Mouse (Mus musculus) CH12.LX (cell line): Measurements from ENCODE around the gene Gatd1. TPM values are rescaled to one million over a fixed set of nuclear protein-coding genes. Genes with fewer than 3 reads are reported as not detected.

Experiments used
- DNase-seq: peaks from one replicate; pipeline ENCODE4 v3.0.0-alpha.2; 2013; ENCODE audit errors: extremely low read depth
- H3K27ac ChIP-seq: 2 replicates; pipeline ENCODE4 v1.5.1; 2012; ENCODE audit warnings: low read depth, mild to moderate bottlenecking, control low read depth, moderate library complexity; ENCODE audit not compliant: insufficient read depth
- H3K27me3 ChIP-seq: replicated peaks from 2 replicates; pipeline ENCODE3; 2012; ENCODE audit warnings: inconsistent platforms
- H3K36me3 ChIP-seq, 2 experiments: replicated peaks in 1 of 2; 2 replicates each; pipeline versions ENCODE3 to v1.6.1; 2012; ENCODE audit warnings: inconsistent platforms in 1 of 2, low read length in 1 of 2, mild to moderate bottlenecking in 1 of 2, mixed read lengths in 1 of 2, moderate library complexity in 1 of 2; ENCODE audit not compliant: control insufficient read depth in 1 of 2, insufficient read depth in 1 of 2
- H3K4me1 ChIP-seq, 2 experiments: 2 replicates each; pipeline ENCODE4 v1.6.1; 2012; ENCODE audit warnings: inconsistent platforms in 1 of 2, moderate library complexity in 1 of 2; ENCODE audit not compliant: insufficient read depth in 2 of 2, control insufficient read depth in 1 of 2
- H3K4me2 ChIP-seq: 2 replicates; pipeline ENCODE4 v1.6.1; 2012; ENCODE audit warnings: low read depth, mild to moderate bottlenecking, control low read depth; ENCODE audit not compliant: poor library complexity, insufficient read depth, severe bottlenecking
- H3K4me3 ChIP-seq, 3 experiments: fragments of 150-350 bp in 1 of 3; sonication (generic) in 1 of 3; replicated peaks in 1 of 3; 2 replicates each; pipeline versions ENCODE3 to v1.5.1; 2011 to 2012; ENCODE audit warnings: low read depth in 2 of 3, low read length in 2 of 3, mild to moderate bottlenecking in 2 of 3, moderate library complexity in 2 of 3, control low read depth in 1 of 3, improper control_type of control experiment in 1 of 3, inconsistent platforms in 1 of 3, mixed read lengths in 1 of 3; ENCODE audit not compliant: poor library complexity in 1 of 3
- H3K79me2 ChIP-seq: replicated peaks from 2 replicates; pipeline ENCODE4 v1.6.1; 2012; ENCODE audit warnings: mild to moderate bottlenecking, moderate library complexity; ENCODE audit not compliant: control insufficient read depth, poor library complexity, insufficient read depth, severe bottlenecking; ENCODE audit errors: extremely low read depth
- H3K9ac ChIP-seq: 2 replicates; pipeline ENCODE4 v1.6.1; 2012; ENCODE audit warnings: low read depth, mild to moderate bottlenecking, control low read depth, moderate library complexity; ENCODE audit not compliant: insufficient read depth
- H3K9me3 ChIP-seq: replicated peaks from 2 replicates; pipeline ENCODE3; 2012; ENCODE audit warnings: low read length, inconsistent platforms, mixed read lengths
- BHLHE40 ChIP-seq: IDR thresholded peaks from 2 replicates; pipeline ENCODE4 v1.6.1; 2011; ENCODE audit warnings: mild to moderate bottlenecking, low read depth, low read length, improper control_type of control experiment
- CHD2 ChIP-seq: IDR thresholded peaks from 2 replicates; pipeline ENCODE4 v1.6.1; 2011; ENCODE audit warnings: low read length, improper control_type of control experiment
- CTCF ChIP-seq, 2 experiments: IDR thresholded peaks in 1 of 2; conservative IDR thresholded peaks in 1 of 2; 2 replicates each; pipeline ENCODE4 v1.5.1; 2011 to 2012; ENCODE audit warnings: low read depth in 2 of 2, low read length in 2 of 2, improper control_type of control experiment in 1 of 2, inconsistent platforms in 1 of 2, mild to moderate bottlenecking in 1 of 2, moderate library complexity in 1 of 2
- E2F4 ChIP-seq: IDR thresholded peaks from 2 replicates; pipeline ENCODE4 v1.6.1; 2011; ENCODE audit warnings: low read depth, low read length, improper control_type of control experiment; ENCODE audit not compliant: insufficient replicate concordance
- ETS1 ChIP-seq: conservative IDR thresholded peaks from 2 replicates; pipeline ENCODE4 v1.6.1; 2012; ENCODE audit warnings: low read depth, mild to moderate bottlenecking, inconsistent platforms, low read length, improper control_type of control experiment, moderate library complexity
- GABPA ChIP-seq: IDR thresholded peaks from 2 replicates; pipeline ENCODE4 v1.6.1; 2012; ENCODE audit warnings: low read depth, low read length, improper control_type of control experiment, inconsistent platforms; ENCODE audit not compliant: insufficient replicate concordance
- HCFC1 ChIP-seq: IDR thresholded peaks from 2 replicates; pipeline ENCODE4 v1.6.1; 2012; ENCODE audit warnings: low read depth, mild to moderate bottlenecking, inconsistent platforms, low read length, improper control_type of control experiment
- IRF4 ChIP-seq: IDR thresholded peaks from 2 replicates; pipeline ENCODE4 v1.6.1; 2014; ENCODE audit warnings: low read depth, mild to moderate bottlenecking, inconsistent platforms, low read length, improper control_type of control experiment
- JUND ChIP-seq: conservative IDR thresholded peaks from 2 replicates; pipeline ENCODE4 v1.6.1; 2011; ENCODE audit warnings: low read depth, low read length, improper control_type of control experiment
- MAFK ChIP-seq: IDR thresholded peaks from 2 replicates; pipeline ENCODE4 v1.6.1; 2011; ENCODE audit warnings: low read length, improper control_type of control experiment; ENCODE audit not compliant: insufficient replicate concordance
- MAX ChIP-seq: IDR thresholded peaks from 2 replicates; pipeline ENCODE4 v1.6.1; 2011; ENCODE audit warnings: low read length, improper control_type of control experiment
- MEF2A ChIP-seq: IDR thresholded peaks from 2 replicates; pipeline ENCODE4 v1.6.1; 2014; ENCODE audit warnings: low read depth, mild to moderate bottlenecking, inconsistent platforms, low read length, improper control_type of control experiment, borderline replicate concordance
- NELFE ChIP-seq: IDR thresholded peaks from 2 replicates; pipeline ENCODE4 v1.6.1; 2011; ENCODE audit warnings: low read depth, low read length, improper control_type of control experiment
- NRF1 ChIP-seq: IDR thresholded peaks from 2 replicates; pipeline ENCODE4 v1.6.1; 2014; ENCODE audit warnings: low read depth, mild to moderate bottlenecking, inconsistent platforms, low read length, improper control_type of control experiment, moderate library complexity
- POLR2A ChIP-seq: IDR thresholded peaks from 2 replicates; pipeline ENCODE4 v1.6.1; 2011; ENCODE audit warnings: low read depth, mild to moderate bottlenecking, improper control_type of control experiment, low read length
- TBP ChIP-seq: conservative IDR thresholded peaks from 2 replicates; pipeline ENCODE4 v1.6.1; 2011; ENCODE audit warnings: low read depth, low read length, improper control_type of control experiment
- TCF12 ChIP-seq: IDR thresholded peaks from 2 replicates; pipeline ENCODE4 v1.6.1; 2014; ENCODE audit warnings: low read depth, mild to moderate bottlenecking, inconsistent platforms, low read length, improper control_type of control experiment
- UBTF ChIP-seq: IDR thresholded peaks from 2 replicates; pipeline ENCODE4 v1.6.1; 2012; ENCODE audit warnings: low read depth, mild to moderate bottlenecking, inconsistent platforms, low read length, improper control_type of control experiment, moderate library complexity
- USF2 ChIP-seq: conservative IDR thresholded peaks from 2 replicates; pipeline ENCODE4 v1.6.1; 2011; ENCODE audit warnings: low read depth, low read length, improper control_type of control experiment
- ZMIZ1 ChIP-seq: IDR thresholded peaks from 2 replicates; pipeline ENCODE4 v1.6.1; 2012; ENCODE audit warnings: low read depth, mild to moderate bottlenecking, inconsistent platforms, low read length, improper control_type of control experiment
- ZNF384 ChIP-seq: IDR thresholded peaks from 2 replicates; pipeline ENCODE4 v1.6.1; 2012; ENCODE audit warnings: low read depth, low read length, improper control_type of control experiment, inconsistent platforms
- dilution Hi-C: fragments of 300-500 bp; cut with MboI; formaldehyde crosslinking; loops from 2 replicates; pipeline ENCODE4 v1.14.3; 2020; ENCODE audit warnings: low sequenced_read_pairs; ENCODE audit not compliant: extremely low pct_unique_long_range_greater_than_20kb, extremely low pct_ligation_motif_present
- in situ Hi-C: fragments of 300-500 bp; cut with MboI; formaldehyde crosslinking; loops from 3 replicates; pipeline ENCODE4 v1.14.3; 2019; ENCODE audit warnings: low sequenced_read_pairs, low pct_ligation_motif_present, low pct_unique_long_range_greater_than_20kb, mixed read lengths
- polyA plus RNA-seq: library from polyadenylated mRNA; unstranded; fragments of >175 nt; gene quantifications from 2 replicates; pipeline ENCODE4 v1.2.1, GENCODE M21; 2012; ENCODE audit warnings: low read depth; ENCODE audit not compliant: insufficient read length
- total RNA-seq, 2 experiments: library from RNA; depleted of rRNA; stranded (reverse); fragments of 300-350 nt in 1 of 2; fragments of >200 nt in 1 of 2; gene quantifications; 2 replicates each; pipeline ENCODE4 v1.2.3; 2012 to 2014

Gene Gatd1
- total and polyA plus RNA-seq, 3 experiments = 21.2 to 31.4 (median 29.6) TPM

- dilution Hi-C loops (no loop called here), in situ Hi-C loops (no loop called here)
- no peak for DNase-seq
- H3K9ac ChIP-seq = no peak overlapping the region
- no peak overlapping the region for H3K4me3 ChIP-seq
- TF ChIP-seq NELFE (no peak), USF2 (no peak), MAFK (no peak)
- no peaks in the 10 kb centered on the region for H3K27me3 ChIP-seq
- H3K36me3 ChIP-seq = peaks cover 22 to 35% of the 10 kb centered on the region in 2 experiments
- H3K4me1 ChIP-seq = peaks cover 4 to 25% of the 10 kb centered on the region in 2 experiments
- H3K9me3 ChIP-seq = no peaks in the 10 kb centered on the region
- H3K27ac ChIP-seq = no peak overlapping the region
- H3K79me2 ChIP-seq = no peaks in the 10 kb centered on the region
- H3K4me2 ChIP-seq = no peak overlapping the region
Observed at GRCm38 (mm10) chr7:141462333-141462821, 48.4 kb upstream of the Gatd1 start.

DNA sequence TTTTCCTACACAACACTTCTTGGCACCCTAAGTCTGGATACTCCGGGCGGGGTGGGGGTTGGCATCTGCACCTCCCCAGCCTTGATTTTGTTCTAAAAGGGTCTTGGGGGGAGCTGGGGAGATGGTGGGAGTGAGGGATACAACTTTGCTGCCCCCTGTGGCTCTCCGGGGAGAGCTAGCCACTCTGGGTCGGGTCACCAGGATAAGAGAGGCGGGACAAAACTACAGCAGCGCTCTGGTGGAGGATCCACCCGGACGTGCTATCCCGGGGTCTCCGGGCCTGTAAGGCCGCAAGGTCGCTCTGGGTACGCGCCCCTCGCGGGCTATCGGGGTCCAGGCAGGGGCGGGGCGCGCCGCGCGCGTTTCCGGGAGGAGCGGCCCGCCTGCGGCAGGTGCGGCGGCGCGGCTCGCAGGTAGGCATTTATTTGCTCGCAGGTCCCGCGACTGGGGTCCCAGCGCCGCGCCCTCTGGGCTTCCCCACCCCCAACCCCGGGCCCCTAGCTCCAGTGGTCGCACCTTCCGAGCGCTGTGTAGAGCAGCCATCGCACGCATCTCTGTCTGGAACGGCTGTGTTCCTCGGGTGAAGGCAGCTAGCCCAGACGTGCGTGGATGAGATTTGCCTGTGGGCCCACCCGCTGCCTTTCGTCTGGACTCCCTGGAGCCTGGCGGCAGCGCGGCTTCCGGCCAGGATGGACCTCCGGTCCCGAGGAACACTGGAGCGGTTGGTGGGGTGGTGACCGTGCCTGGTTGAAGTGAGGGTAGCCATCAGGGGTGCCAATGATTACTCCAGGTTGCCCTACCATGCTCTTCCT is 47.8 kb upstream of the Gatd1 start:
- no peak overlapping the region for H3K4me3 ChIP-seq

DNA sequence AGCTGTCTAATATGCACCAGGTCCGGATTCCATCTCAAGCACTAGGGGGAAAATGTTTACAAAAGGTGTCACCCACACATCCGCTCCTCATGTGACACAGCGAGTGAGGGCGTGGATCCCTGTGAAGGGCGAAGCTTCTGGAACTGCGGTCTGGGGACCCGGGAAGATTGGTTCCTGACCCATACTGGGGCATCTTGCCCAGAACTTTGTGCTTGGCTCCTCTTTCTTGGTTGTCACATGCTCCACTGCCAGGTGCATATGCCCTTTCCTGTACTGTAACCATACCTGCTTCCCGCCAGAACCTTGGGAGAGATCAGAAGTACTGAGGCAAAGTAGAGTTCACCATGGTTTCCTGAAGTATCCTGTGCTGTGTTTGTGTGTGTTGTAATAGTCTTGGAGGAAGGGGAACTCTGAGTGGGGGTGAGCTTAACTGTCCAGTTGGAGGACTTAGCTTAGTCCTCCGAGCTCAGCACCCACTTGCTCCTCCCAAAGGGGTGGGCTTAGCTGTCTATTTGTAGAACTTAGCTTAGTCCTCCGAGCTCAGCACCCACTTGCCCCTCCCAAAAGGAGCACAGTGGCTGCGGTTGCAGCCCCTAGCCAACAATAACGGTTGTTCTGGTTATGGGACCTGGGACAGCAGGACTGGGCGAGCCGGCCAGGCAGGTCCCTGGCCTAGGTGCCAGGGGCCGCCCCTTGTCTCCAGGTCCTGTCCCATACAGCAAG is 46.6 kb upstream of the Gatd1 start, which contains the start of gene Cracr2b:
TSS of gene Cracr2b (plus strand) at position 704 of the 723 bp plus-strand sequence.
- peaks cover 22 to 43% of the 10 kb centered on the region in 2 experiments for H3K36me3 ChIP-seq
- H3K27me3 ChIP-seq = no peaks in the 10 kb centered on the region
- H3K9me3 ChIP-seq = no peaks in the 10 kb centered on the region
- TF ChIP-seq IRF4 = no peak
- no peak for TF ChIP-seq JUND
- TF ChIP-seq UBTF = no peak
- TF ChIP-seq CTCF (conservative IDR thresholded peaks at IDR 0.05 in 1 of 2, IDR thresholded peaks at IDR 0.05 in 1 of 2; ENCODE audit: low read depth in 2 of 2, low read length in 2 of 2) = no peak
- TF ChIP-seq POLR2A = no peak
- TF ChIP-seq MEF2A = no peak
- no peak for TF ChIP-seq USF2
- no peak for TF ChIP-seq TCF12
- TF ChIP-seq BHLHE40 = no peak
- TF ChIP-seq ETS1 = no peak
- no peak for TF ChIP-seq CHD2
- no peak for TF ChIP-seq NELFE
- dilution Hi-C loops = no loop called here
- H3K4me1 ChIP-seq = peaks cover 6 to 26% of the 10 kb centered on the region in 2 experiments; a peak in 3 of 4 replicates
- no peak within 1 kb of the TSS for H3K4me2 ChIP-seq
- DNase-seq = no peak
- in situ Hi-C loops = no loop called here
- H3K4me3 ChIP-seq = no peak within 1 kb of the TSS
- no peak within 1 kb of the TSS for H3K9ac ChIP-seq
- no peak within 1 kb of the TSS for H3K27ac ChIP-seq
- H3K79me2 ChIP-seq = no peaks in the 10 kb centered on the region

More for the DNA sequence above, 47.8 kb upstream of the Gatd1 start:
- no peak overlapping the region for H3K4me2 ChIP-seq
- in situ Hi-C loops (no loop called here), dilution Hi-C loops (no loop called here)
- H3K27ac ChIP-seq = no peak overlapping the region
- H3K27me3 ChIP-seq = no peaks in the 10 kb centered on the region
- no peaks in the 10 kb centered on the region for H3K79me2 ChIP-seq
- no peak for DNase-seq
- no peak for TF ChIP-seq UBTF
- no peak for TF ChIP-seq TBP
- TF ChIP-seq NRF1 = no peak
- no peak for TF ChIP-seq MAX
- TF ChIP-seq HCFC1 = no peak
- no peak for TF ChIP-seq ZNF384
- TF ChIP-seq E2F4 = no peak
- no peak for TF ChIP-seq JUND
- no peak for TF ChIP-seq ZMIZ1
- TF ChIP-seq GABPA = no peak
- H3K36me3 ChIP-seq = peaks cover 22 to 42% of the 10 kb centered on the region in 2 experiments
- peaks cover 5 to 24% of the 10 kb centered on the region in 2 experiments for H3K4me1 ChIP-seq
- no peak overlapping the region for H3K9ac ChIP-seq
- H3K9me3 ChIP-seq = no peaks in the 10 kb centered on the region
